Mouse (Mus musculus) stomach, embryonic 14.5 days (tissue): Measurements from ENCODE around the gene Gpr182. TPM values are rescaled to one million over a fixed set of nuclear protein-coding genes. Genes with fewer than 3 reads are reported as not detected.

Experiments used
- ATAC-seq: fragments of 200-750 bp; cut with Nextera tagmentation; 2 replicates; pipeline ENCODE4 v1.8.0; 2017; ENCODE audit warnings: low read depth, moderate TSS enrichment; ENCODE audit not compliant: insufficient number of reproducible peaks, insufficient read depth, low FRiP score
- H3K27ac ChIP-seq: fragments of 300-500 bp; sonication (generic); 2 replicates; pipeline ENCODE4 v1.5.1; 2014; ENCODE audit warnings: mild to moderate bottlenecking, low read length, moderate library complexity, mixed read lengths
- H3K27me3 ChIP-seq: fragments of 300-500 bp; sonication (generic); 2 replicates; pipeline ENCODE4 v1.6.1; 2014; ENCODE audit warnings: low read length, control low read depth, mixed read lengths; ENCODE audit not compliant: control insufficient read depth, insufficient read depth
- H3K36me3 ChIP-seq: fragments of 300-500 bp; sonication (generic); 2 replicates; pipeline ENCODE4 v1.6.1; 2014; ENCODE audit warnings: mild to moderate bottlenecking, control low read depth, low read length, moderate library complexity, mixed read lengths; ENCODE audit not compliant: control insufficient read depth, insufficient read depth
- H3K4me1 ChIP-seq: fragments of 300-500 bp; sonication (generic); 2 replicates; pipeline ENCODE4 v1.6.1; 2014; ENCODE audit warnings: low read length, control low read depth, mixed read lengths; ENCODE audit not compliant: control insufficient read depth, insufficient read depth
- H3K4me2 ChIP-seq: fragments of 300-500 bp; sonication (generic); replicated peaks from 2 replicates; pipeline ENCODE4 v1.6.1; 2014; ENCODE audit warnings: low read depth, low read length, control low read depth
- H3K4me3 ChIP-seq: fragments of 300-500 bp; sonication (generic); 2 replicates; pipeline ENCODE4 v1.5.1; 2014; ENCODE audit warnings: low read depth, low read length, control low read depth
- H3K9ac ChIP-seq: fragments of 300-500 bp; sonication (generic); replicated peaks from 2 replicates; pipeline ENCODE4 v1.6.1; 2014; ENCODE audit warnings: low read depth, mild to moderate bottlenecking, control low read depth, low read length, moderate library complexity, mixed read lengths
- H3K9me3 ChIP-seq: fragments of 300-500 bp; sonication (generic); 2 replicates; pipeline ENCODE4 v1.6.1; 2016; ENCODE audit warnings: low read depth, low read length, control low read depth; ENCODE audit not compliant: control insufficient read depth
- WGBS: fragments of 180-500 bp; shearing (Covaris S2); extraction: QIAGEN DNeasy Blood & Tissue Kit; methylation state at CpG from one replicate; pipeline ENCODE4 v1.1.7; 2014; 5-methylcytosine and 5-hydroxymethylcytosine counted together
- polyA plus RNA-seq: library from polyadenylated mRNA; unstranded; fragments of >200 nt; fragmentation: Nextera tagmentation; extraction: Ambion mirVana; gene quantifications from 2 replicates; pipeline ENCODE4 v1.2.1, GENCODE M21; 2014

The Gpr182 gene
- polyA plus RNA-seq, 1 experiment from 2014 or later = 0.67 TPM

- H3K36me3 ChIP-seq = no peaks in the 10 kb centered on the region
- no peaks in the 10 kb centered on the region for H3K27me3 ChIP-seq
- 7% methylated on average over 20 of the region's 20 CpGs for WGBS
- ATAC-seq = peak; percentile 59; the same call in 1 of the 2 replicates
- peak overlapping the region; percentile 17; the same call in 1 of the 2 replicates for H3K4me3 ChIP-seq
- H3K9ac ChIP-seq = peak overlapping the region; percentile 36
- H3K27ac ChIP-seq = peak overlapping the region; percentile 94
- no peaks in the 10 kb centered on the region for H3K9me3 ChIP-seq
- peaks cover 21% of the 10 kb centered on the region for H3K4me1 ChIP-seq
- peak overlapping the region; percentile 47 for H3K4me2 ChIP-seq
Measured at GRCm38 (mm10) chr10:127721671-127722418, 29.7 kb downstream of the Gpr182 start.

- H3K4me1 ChIP-seq = no peaks in the 10 kb centered on the region
- H3K9me3 ChIP-seq = no peaks in the 10 kb centered on the region
- H3K4me3 ChIP-seq = no peak overlapping the region
- H3K27ac ChIP-seq = no peak overlapping the region
- no peak for ATAC-seq
- no peak overlapping the region for H3K4me2 ChIP-seq
- H3K36me3 ChIP-seq = no peaks in the 10 kb centered on the region
- H3K27me3 ChIP-seq = no peaks in the 10 kb centered on the region
- 75% methylated on average over 6 of the region's 6 CpGs for WGBS
- no peak overlapping the region for H3K9ac ChIP-seq
Measured at GRCm38 (mm10) chr10:127712736-127713135, 38.8 kb downstream of the Gpr182 start.

- H3K27ac ChIP-seq = no peak overlapping the region
- no peak for ATAC-seq
- H3K9ac ChIP-seq = no peak overlapping the region
- no peak overlapping the region for H3K4me3 ChIP-seq
- H3K27me3 ChIP-seq = no peaks in the 10 kb centered on the region
- no peaks in the 10 kb centered on the region for H3K36me3 ChIP-seq
- no peaks in the 10 kb centered on the region for H3K9me3 ChIP-seq
- H3K4me1 ChIP-seq = 0 out of 2 replicates have a peak, but pooled peaks cover 3% of the 10 kb centered on the region
- WGBS = 78% methylated on average over 13 of the region's 13 CpGs
- H3K4me2 ChIP-seq = no peak overlapping the region
Measured at GRCm38 (mm10) chr10:127710331-127710730, 41.2 kb downstream of the Gpr182 start.

GRCm38 (mm10) chr10:127708850-127709370 is 42.6 kb downstream of the Gpr182 start:
- H3K4me2 ChIP-seq = no peak overlapping the region
- H3K27me3 ChIP-seq = no peaks in the 10 kb centered on the region
- no peaks in the 10 kb centered on the region for H3K36me3 ChIP-seq
- 0 out of 2 replicates have a peak, but pooled peaks cover 3% of the 10 kb centered on the region for H3K4me1 ChIP-seq
- H3K9ac ChIP-seq = no peak overlapping the region
- ATAC-seq = no peak
- no peaks in the 10 kb centered on the region for H3K9me3 ChIP-seq
- WGBS = 84% methylated on average over 3 of the region's 3 CpGs
- H3K4me3 ChIP-seq = no peak overlapping the region
- no peak overlapping the region for H3K27ac ChIP-seq

GRCm38 (mm10) chr10:127707721-127708120 is 43.8 kb downstream of the Gpr182 start:
- Histone ChIP-seq H3K36me3 (no peaks in the 10 kb centered on the region), H3K4me3 (no peak overlapping the region), H3K27me3 (no peaks in the 10 kb centered on the region), H3K9ac (no peak overlapping the region), H3K9me3 (no peaks in the 10 kb centered on the region), H3K4me1 (0 out of 2 replicates have a peak, but pooled peaks cover 3% of the 10 kb centered on the region), H3K4me2 (no peak overlapping the region), H3K27ac (no peak overlapping the region)
- no peak for ATAC-seq
- WGBS = 82% methylated on average over 7 of the region's 7 CpGs

GRCm38 (mm10) chr10:127705783-127706182 is 45.7 kb downstream of the Gpr182 start:
- Histone ChIP-seq H3K9ac (no peak overlapping the region), H3K4me3 (no peak overlapping the region), H3K36me3 (no peaks in the 10 kb centered on the region), H3K9me3 (no peaks in the 10 kb centered on the region), H3K27ac (no peak overlapping the region), H3K4me2 (no peak overlapping the region), H3K4me1 (0 out of 2 replicates have a peak, but pooled peaks cover 3% of the 10 kb centered on the region), H3K27me3 (no peaks in the 10 kb centered on the region)
- ATAC-seq = no peak
- 95% methylated on average over 4 of the region's 4 CpGs for WGBS

GRCm38 (mm10) chr10:127704766-127705220 is 46.7 kb downstream of the Gpr182 start, which contains the start of gene Myo1a:
TSS of gene Myo1a (plus strand) at chr10:127705170.
- Histone ChIP-seq H3K9me3 (no peaks in the 10 kb centered on the region), H3K27ac (no peak within 1 kb of the TSS; the same call in 1 of the 2 replicates), H3K27me3 (no peaks in the 10 kb centered on the region), H3K4me2 (no peak within 1 kb of the TSS), H3K9ac (no peak within 1 kb of the TSS), H3K4me3 (no peak within 1 kb of the TSS), H3K4me1 (0 out of 2 replicates have a peak, but pooled peaks cover 3% of the 10 kb centered on the region), H3K36me3 (peaks cover under 1% of the 10 kb centered on the region; the same call in 1 of the 2 replicates)
- 59% methylated on average over 2 of the region's 2 CpGs for WGBS
- no peak for ATAC-seq

GRCm38 (mm10) chr10:127704293-127704692 is 47.2 kb downstream of the Gpr182 start:
- no peaks in the 10 kb centered on the region for H3K27me3 ChIP-seq
- ATAC-seq = peak; percentile 57; the same call in 1 of the 2 replicates
- no peak overlapping the region for H3K9ac ChIP-seq
- H3K4me1 ChIP-seq = 0 out of 2 replicates have a peak, but pooled peaks cover 3% of the 10 kb centered on the region
- no peak overlapping the region for H3K4me3 ChIP-seq
- no peak overlapping the region for H3K4me2 ChIP-seq
- 53% methylated on average over 2 of the region's 2 CpGs for WGBS
- H3K9me3 ChIP-seq = no peaks in the 10 kb centered on the region
- H3K36me3 ChIP-seq = peaks cover 4% of the 10 kb centered on the region; the same call in 1 of the 2 replicates
- H3K27ac ChIP-seq = no peak overlapping the region; the same call in 1 of the 2 replicates
